Mouse (Mus musculus): ENCODE measurements around the gene Actrt2. TPM values are rescaled to one million over a fixed set of nuclear protein-coding genes. Genes with fewer than 3 reads are reported as not detected.

Actrt2 gene
- polyA plus RNA-seq, 1 experiment from 2014 or later, result not detected

GRCm38 (mm10) chr4:154623241-154623640 lies 44.4 kb downstream of the Actrt2 start:
- no peak overlapping the region for H3K27ac ChIP-seq (replicated peaks; ENCODE audit: low read depth, low read length)
- no peaks in the 10 kb centered on the region for H3K27me3 ChIP-seq (ENCODE audit: control insufficient read depth, insufficient read depth, low read length)
- H3K9ac ChIP-seq (replicated peaks; ENCODE audit: low read length), result no peak overlapping the region
- H3K4me3 ChIP-seq (ENCODE audit: low read depth, low read length), result no peak overlapping the region
- H3K9me3 ChIP-seq (replicated peaks; ENCODE audit: control insufficient read depth, low read length), result no peaks in the 10 kb centered on the region
- H3K36me3 ChIP-seq (replicated peaks; ENCODE audit: control insufficient read depth, insufficient read depth, low read depth, low read length), result no peaks in the 10 kb centered on the region
- DNase-seq (ENCODE audit: low spot score) (no peak), ATAC-seq (replicated peaks; ENCODE audit: insufficient number of reproducible peaks, low FRiP score, low TSS enrichment, low read depth) (no peak)
- H3K4me1 ChIP-seq (ENCODE audit: control insufficient read depth, insufficient read depth, low read length), result peaks cover 8% of the 10 kb centered on the region
- WGBS, result 82% methylated on average over 3 of the region's 3 CpGs
- no peak overlapping the region for H3K4me2 ChIP-seq (ENCODE audit: low read depth, low read length)

- Histone ChIP-seq H3K27me3 (ENCODE audit: control insufficient read depth, insufficient read depth, low read length) (no peaks in the 10 kb centered on the region), H3K36me3 (replicated peaks; ENCODE audit: control insufficient read depth, insufficient read depth, low read depth, low read length) (no peaks in the 10 kb centered on the region), H3K27ac (replicated peaks; ENCODE audit: low read depth, low read length) (no peak overlapping the region), H3K4me3 (ENCODE audit: low read depth, low read length) (no peak overlapping the region), H3K9me3 (replicated peaks; ENCODE audit: control insufficient read depth, low read length) (no peaks in the 10 kb centered on the region), H3K4me2 (ENCODE audit: low read depth, low read length) (no peak overlapping the region), H3K9ac (replicated peaks; ENCODE audit: low read length) (no peak overlapping the region), H3K4me1 (ENCODE audit: control insufficient read depth, insufficient read depth, low read length) (peaks cover 10% of the 10 kb centered on the region)
- DNase-seq (ENCODE audit: low spot score), result no peak
- WGBS, result 94% methylated on average over 4 of the region's 4 CpGs
- no peak for ATAC-seq (replicated peaks; ENCODE audit: insufficient number of reproducible peaks, low FRiP score, low TSS enrichment, low read depth)
Observed at GRCm38 (mm10) chr4:154622521-154622920, 45.1 kb downstream of the Actrt2 start.

Other genes starting within 250 kb of the Actrt2 start
- gene Prdm16, start 31.0 kb downstream of the Actrt2 start, polyA plus RNA-seq (2014; fragmentation: Nextera tagmentation; extraction: Ambion mirVana), result 22.3 and 28.3 TPM in 2 replicates
- 0.32 and 0.58 TPM in 2 replicates for gene Ttc34, start 169.6 kb upstream of the Actrt2 start, polyA plus RNA-seq (2014; fragmentation: Nextera tagmentation; extraction: Ambion mirVana)
- gene Mmel1, start 201.7 kb upstream of the Actrt2 start, polyA plus RNA-seq (2014; fragmentation: Nextera tagmentation; extraction: Ambion mirVana), result 0.28 and 0.54 TPM in 2 replicates
- gene Fam213b, start 231.3 kb upstream of the Actrt2 start, polyA plus RNA-seq (2014; fragmentation: Nextera tagmentation; extraction: Ambion mirVana), result 45.7 and 46.9 TPM in 2 replicates

All from embryonic facial prominence, embryonic 11.5 days (tissue).